Mouse (Mus musculus) urinary bladder, adult 18-20 months (tissue): ENCODE measurements around the gene Abcc3.

Experiments
- DNase-seq, 2 experiments: peaks; one replicate each; pipeline ENCODE4 v3.0.0; 2022; ENCODE audit warnings: low spot score in 2 of 2, mixed read lengths in 2 of 2

Abcc3 gene

GRCm38 (mm10) chr11:94392672-94393109, at the start of gene Abcc3:
Abcc3 (minus strand) TSS chr11:94392997.
- peak; percentile 78 to 80 for DNase-seq

GRCm38 (mm10) chr11:94441752-94442151, 49.0 kb upstream of the Abcc3 start:
- DNase-seq = no peak

- no peak for DNase-seq
Measured at GRCm38 (mm10) chr11:94441122-94441521, 48.3 kb upstream of the Abcc3 start.

- DNase-seq = no peak
Measured at GRCm38 (mm10) chr11:94440421-94440820, 47.6 kb upstream of the Abcc3 start.

GRCm38 (mm10) chr11:94429011-94429651, 36.3 kb upstream of the Abcc3 start:
- no peak for DNase-seq

- DNase-seq = no peak
Measured at GRCm38 (mm10) chr11:94428091-94428835, 35.5 kb upstream of the Abcc3 start.

GRCm38 (mm10) chr11:94425656-94426055, 32.9 kb upstream of the Abcc3 start:
- no peak for DNase-seq

GRCm38 (mm10) chr11:94425215-94425614, 32.4 kb upstream of the Abcc3 start:
- DNase-seq = no peak

- no peak for DNase-seq
Measured at GRCm38 (mm10) chr11:94424380-94424779, 31.6 kb upstream of the Abcc3 start.

GRCm38 (mm10) chr11:94423855-94424254, 31.1 kb upstream of the Abcc3 start:
- no peak for DNase-seq

- no peak for DNase-seq
Measured at GRCm38 (mm10) chr11:94420991-94421390, 28.2 kb upstream of the Abcc3 start.

GRCm38 (mm10) chr11:94420325-94420724, 27.5 kb upstream of the Abcc3 start:
- DNase-seq = peak in 1 of 2 experiments; percentile 41

- DNase-seq = no peak
Measured at GRCm38 (mm10) chr11:94419004-94419727, 26.4 kb upstream of the Abcc3 start.

- DNase-seq = no peak
Measured at GRCm38 (mm10) chr11:94414042-94414441, 21.2 kb upstream of the Abcc3 start.

- no peak for DNase-seq
Measured at GRCm38 (mm10) chr11:94413516-94413915, 20.7 kb upstream of the Abcc3 start.

- no peak for DNase-seq
Measured at GRCm38 (mm10) chr11:94412998-94413469, 20.2 kb upstream of the Abcc3 start.

- DNase-seq = no peak
Measured at GRCm38 (mm10) chr11:94412562-94412961, 19.8 kb upstream of the Abcc3 start.

- DNase-seq = no peak
Measured at GRCm38 (mm10) chr11:94407803-94408321, 15.1 kb upstream of the Abcc3 start.

- no peak for DNase-seq
Measured at GRCm38 (mm10) chr11:94405348-94405747, 12.6 kb upstream of the Abcc3 start.

- DNase-seq = peak; percentile 72 to 91
Measured at GRCm38 (mm10) chr11:94404641-94405260, 12.0 kb upstream of the Abcc3 start.

- peak in 1 of 2 experiments; percentile 51 for DNase-seq
Measured at GRCm38 (mm10) chr11:94404178-94404577, 11.4 kb upstream of the Abcc3 start.

GRCm38 (mm10) chr11:94403757-94404156, 11.0 kb upstream of the Abcc3 start:
- DNase-seq = no peak
